Mouse (Mus musculus): ENCODE measurements around the gene Atp6v0d1.
"Not testable (repeated sequence)": the region's sequence is repeated elsewhere in the genome, so short reads cannot be mapped to it uniquely, and the experiment has no call there.

Atp6v0d1 gene

GRCm38 (mm10) chr8:105565952-105566702, at the start of gene Atp6v0d1:
Gene Atp6v0d1 (minus strand): TSS chr8:105566047.
- DNase-seq (ENCODE audit: low spot score in 2 of 2): peak; percentile 98 to 99

GRCm38 (mm10) chr8:105613830-105614511, 48.1 kb upstream of the Atp6v0d1 start:
- no peak for DNase-seq (ENCODE audit: low spot score in 2 of 2)

- no peak for DNase-seq (ENCODE audit: low spot score in 2 of 2)
These were observed 47.2 kb upstream of the Atp6v0d1 start for GRCm38 (mm10) chr8:105613037-105613436.

- DNase-seq (ENCODE audit: low spot score in 2 of 2): no peak
These were observed 46.0 kb upstream of the Atp6v0d1 start for GRCm38 (mm10) chr8:105611836-105612235.

- no peak for DNase-seq (ENCODE audit: low spot score in 2 of 2)
These were observed 43.9 kb upstream of the Atp6v0d1 start for GRCm38 (mm10) chr8:105609771-105610170.

- no peak for DNase-seq (ENCODE audit: low spot score in 2 of 2)
These were observed 43.5 kb upstream of the Atp6v0d1 start for GRCm38 (mm10) chr8:105609355-105609754.

- no peak for DNase-seq (ENCODE audit: low spot score in 2 of 2)
These were observed 41.8 kb upstream of the Atp6v0d1 start for GRCm38 (mm10) chr8:105607684-105608083.

GRCm38 (mm10) chr8:105607062-105607461, 41.2 kb upstream of the Atp6v0d1 start:
- DNase-seq (ENCODE audit: low spot score in 2 of 2): no peak

GRCm38 (mm10) chr8:105606189-105607023, 40.6 kb upstream of the Atp6v0d1 start:
- DNase-seq (ENCODE audit: low spot score in 2 of 2): peak in 1 of 2 experiments; percentile 74

GRCm38 (mm10) chr8:105605491-105606188, 39.8 kb upstream of the Atp6v0d1 start:
- DNase-seq (ENCODE audit: low spot score in 2 of 2): no peak

GRCm38 (mm10) chr8:105604804-105605381, 39.0 kb upstream of the Atp6v0d1 start, which contains the start of gene Ripor1:
Gene Ripor1 (plus strand): TSS chr8:105605255.
- DNase-seq (ENCODE audit: low spot score in 2 of 2): peak in 1 of 2 experiments; percentile 65

- not testable (repeated sequence) for DNase-seq (ENCODE audit: low spot score in 2 of 2)
These were observed 36.7 kb upstream of the Atp6v0d1 start for GRCm38 (mm10) chr8:105602540-105602939.

- no peak for DNase-seq (ENCODE audit: low spot score in 2 of 2)
These were observed 35.5 kb upstream of the Atp6v0d1 start for GRCm38 (mm10) chr8:105601301-105601700.

- no peak for DNase-seq (ENCODE audit: low spot score in 2 of 2)
These were observed 32.9 kb upstream of the Atp6v0d1 start for GRCm38 (mm10) chr8:105598777-105599176.

- no peak for DNase-seq (ENCODE audit: low spot score in 2 of 2)
These were observed 30.7 kb upstream of the Atp6v0d1 start for GRCm38 (mm10) chr8:105596362-105597034.

- no peak for DNase-seq (ENCODE audit: low spot score in 2 of 2)
These were observed 28.8 kb upstream of the Atp6v0d1 start for GRCm38 (mm10) chr8:105594451-105595242.

GRCm38 (mm10) chr8:105593859-105594258, 28.0 kb upstream of the Atp6v0d1 start:
- DNase-seq (ENCODE audit: low spot score in 2 of 2): peak in 1 of 2 experiments; percentile 25

GRCm38 (mm10) chr8:105592431-105592830, 26.6 kb upstream of the Atp6v0d1 start:
- DNase-seq (ENCODE audit: low spot score in 2 of 2): no peak

- DNase-seq (ENCODE audit: low spot score in 2 of 2): no peak
These were observed 13.9 kb upstream of the Atp6v0d1 start for GRCm38 (mm10) chr8:105579719-105580118.

GRCm38 (mm10) chr8:105575538-105575937, 9.7 kb upstream of the Atp6v0d1 start:
- DNase-seq (ENCODE audit: low spot score in 2 of 2): no peak

Measured in frontal cortex, postnatal 25 days (tissue).